8 mouse cellular contexts compared by ENCODE assay signal in the genomic region with DNA sequence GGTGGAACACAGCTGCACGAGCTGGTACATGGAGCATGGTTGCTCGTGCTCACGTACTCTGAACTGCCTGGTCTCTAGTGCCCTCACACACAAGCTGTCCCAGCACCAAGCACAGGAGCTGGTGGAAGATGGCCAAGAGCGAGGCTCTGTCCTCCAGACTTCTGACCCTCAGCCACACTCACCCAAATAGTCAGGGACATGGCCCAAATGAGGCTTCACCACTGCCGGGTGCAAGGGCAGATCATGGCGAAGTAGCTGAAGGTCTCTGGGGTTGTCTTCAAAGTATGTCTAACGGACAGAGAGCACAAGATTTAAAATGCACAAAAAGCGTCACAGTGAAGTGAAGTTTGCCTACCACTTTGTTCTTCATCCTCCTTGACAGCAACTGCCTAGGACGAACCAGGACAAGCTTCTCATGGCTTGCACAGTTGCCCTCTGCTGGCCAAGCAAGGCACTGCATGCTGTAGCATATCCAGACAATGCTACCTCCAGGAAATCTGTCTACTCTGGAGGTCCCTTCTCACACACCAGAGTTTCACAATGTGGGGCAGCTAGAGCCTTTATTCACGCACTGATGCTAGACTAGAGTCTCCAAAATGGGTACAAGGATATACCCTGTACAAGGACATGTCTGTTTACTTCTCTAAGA. TPM values are rescaled to one million over a fixed set of nuclear protein-coding genes. Genes with fewer than 3 reads are reported as not detected.
A peak's percentile ranks its signal among the peaks of the same experiment; 100 is the strongest.
DNase-seq lines count a peak whose midpoint lies in the region; ATAC-seq and TF ChIP-seq lines count a peak whose summit lies in the region.

No protein-coding gene starts in this region.

- H3K4me1 ChIP-seq in lung, adult 2 months (ENCODE audit: control insufficient read depth, insufficient read depth, low read length): peaks cover 2% of the 10 kb centered on the region
- peaks cover 13% of the 10 kb centered on the region for H3K4me1 ChIP-seq in neural tube, embryonic 15.5 days

- WGBS in lung, adult 2 months: 77% methylated on average over 10 of the region's 10 CpGs
- 80% methylated on average over 10 of the region's 10 CpGs for WGBS in neural tube, embryonic 15.5 days

- no peak overlapping the region for H3K9ac ChIP-seq in neural tube, embryonic 15.5 days (replicated peaks)

- no peak for TF ChIP-seq POLR2A in lung, adult 2 months (IDR thresholded peaks at IDR 0.05; ENCODE audit: borderline replicate concordance, extremely low read depth, low read depth, low read length)

- DNase-seq in B cell, adult 2 months: peak; percentile 79 to 81
- peak; percentile 52 for DNase-seq in MEL-GATA-1-ER (ENCODE audit: extremely low read depth, low read depth)
- DNase-seq in cerebellum, adult 8-10 months: peak; percentile 64
- DNase-seq in forelimb bud, embryonic 11.5 days (ENCODE audit: low read depth, low spot score): peak; percentile 73
- DNase-seq in kidney, postnatal 25 days: peak; percentile 77 to 89
- peak; percentile 62 for DNase-seq in lung, adult 2 months
- DNase-seq in thymus, postnatal 10 days (ENCODE audit: low spot score in 2 of 2): peak; percentile 27 to 74

- H3K4me3 ChIP-seq in lung, adult 2 months (replicated peaks; ENCODE audit: extremely low read depth, low read depth, low read length): no peak overlapping the region
- H3K4me3 ChIP-seq in neural tube, embryonic 15.5 days (replicated peaks): no peak overlapping the region

- peak; percentile 99 for TF ChIP-seq CTCF in lung, adult 2 months (IDR thresholded peaks at IDR 0.05; ENCODE audit: insufficient read depth, low read length)

- no peaks in the 10 kb centered on the region for H3K9me3 ChIP-seq in neural tube, embryonic 15.5 days (replicated peaks)

- H3K4me2 ChIP-seq in neural tube, embryonic 15.5 days: no peak overlapping the region

- no peak overlapping the region for H3K27ac ChIP-seq in neural tube, embryonic 15.5 days (replicated peaks)

- no peaks in the 10 kb centered on the region for H3K27me3 ChIP-seq in neural tube, embryonic 15.5 days (replicated peaks)

- peak; percentile 59; the same call in 1 of the 2 replicates for ATAC-seq in neural tube, embryonic 15.5 days (ENCODE audit: low FRiP score)

- peaks cover 92% of the 10 kb centered on the region for H3K36me3 ChIP-seq in neural tube, embryonic 15.5 days

RNA-seq across cellular contexts. Expression of a gene that starts 6.0 kb away (rescaled TPM):
- 20.1 and 25.2 TPM in 2 replicates for polyA plus RNA-seq in lung, adult 2 months (2012; rRNA removed)
- polyA plus RNA-seq in neural tube, embryonic 15.5 days (2015; fragmentation: Nextera tagmentation; extraction: Ambion mirVana): 70.7 and 77.2 TPM in 2 replicates

RNA-seq across cellular contexts. Expression of a gene that starts 13.1 kb away (rescaled TPM):
- polyA plus RNA-seq in lung, adult 2 months (2012; rRNA removed): 87.0 and 111 TPM in 2 replicates
- 110 and 114 TPM in 2 replicates for polyA plus RNA-seq in neural tube, embryonic 15.5 days (2015; fragmentation: Nextera tagmentation; extraction: Ambion mirVana)

RNA-seq across cellular contexts. Expression of a gene that starts 29.9 kb away (rescaled TPM):
- polyA plus RNA-seq in lung, adult 2 months (2012; rRNA removed): 129 and 181 TPM in 2 replicates
- 129 and 135 TPM in 2 replicates for polyA plus RNA-seq in neural tube, embryonic 15.5 days (2015; fragmentation: Nextera tagmentation; extraction: Ambion mirVana)

RNA-seq across cellular contexts. Expression of a gene that starts 31.6 kb away (rescaled TPM):
- 0.09 and 0.34 TPM in 2 replicates for polyA plus RNA-seq in lung, adult 2 months (2012; rRNA removed)
- polyA plus RNA-seq in neural tube, embryonic 15.5 days (2015; fragmentation: Nextera tagmentation; extraction: Ambion mirVana): 0.09 and 0.11 TPM in 2 replicates
